Mouse (Mus musculus): ENCODE measurements around the gene Lsm14a.

Lsm14a gene

DNA sequence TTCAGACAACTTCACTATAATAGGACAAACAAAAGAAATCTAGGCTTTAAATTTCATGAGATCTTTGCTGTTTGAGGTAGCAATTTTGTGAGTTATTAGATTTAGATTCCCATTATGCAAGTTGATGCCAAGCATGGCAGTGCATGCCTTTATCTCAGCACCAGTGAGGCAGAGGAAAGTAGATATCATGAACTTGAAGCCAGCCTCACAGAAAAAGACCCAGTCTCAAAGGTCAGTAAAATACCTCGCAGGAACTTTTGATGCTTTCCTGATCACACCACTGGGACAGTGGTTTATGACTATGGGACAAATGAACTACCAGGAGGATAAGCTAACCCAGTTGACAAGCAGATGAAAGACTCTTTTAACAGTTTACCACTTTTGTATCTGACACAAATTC, 10.3 kb downstream of the Lsm14a start:
- in situ Hi-C loops (cut with MboI, MseI), result loop anchor here in 1 of 2 experiments (25.0 kb wide), 1 partner anchor 1404 kb away; no protein-coding TSS in a partner anchor

DNA sequence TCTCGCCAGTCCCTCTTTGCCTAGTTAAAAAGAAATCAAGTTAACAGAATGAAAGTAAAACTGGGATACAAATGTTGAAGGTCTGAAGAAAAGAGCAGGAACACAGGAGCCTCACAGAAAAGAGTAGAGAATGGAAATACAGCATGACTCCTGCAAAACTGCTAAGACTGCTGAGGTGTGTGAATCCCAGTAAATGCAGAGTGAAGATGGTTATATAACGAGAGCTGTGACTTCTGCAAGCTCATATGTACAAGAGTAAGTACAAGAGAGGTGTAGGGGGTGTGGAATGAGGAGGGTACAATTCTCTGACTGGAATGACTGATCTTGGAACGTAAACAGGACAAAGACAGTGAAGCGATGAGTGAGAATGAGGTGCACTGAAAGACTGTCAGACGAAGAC, 11.4 kb downstream of the Lsm14a start:
- in situ Hi-C loops (cut with MboI, MseI), result loop anchor here in 1 of 2 experiments (25.0 kb wide), 1 partner anchor 1406 kb away; no protein-coding TSS in a partner anchor

GRCm38 (mm10) chr7:34380311-34380710, 12.8 kb downstream of the Lsm14a start:
- in situ Hi-C loops (cut with MboI, MseI), result loop anchor here in 1 of 2 experiments (25.0 kb wide), 1 partner anchor 1407 kb away; no protein-coding TSS in a partner anchor

DNA sequence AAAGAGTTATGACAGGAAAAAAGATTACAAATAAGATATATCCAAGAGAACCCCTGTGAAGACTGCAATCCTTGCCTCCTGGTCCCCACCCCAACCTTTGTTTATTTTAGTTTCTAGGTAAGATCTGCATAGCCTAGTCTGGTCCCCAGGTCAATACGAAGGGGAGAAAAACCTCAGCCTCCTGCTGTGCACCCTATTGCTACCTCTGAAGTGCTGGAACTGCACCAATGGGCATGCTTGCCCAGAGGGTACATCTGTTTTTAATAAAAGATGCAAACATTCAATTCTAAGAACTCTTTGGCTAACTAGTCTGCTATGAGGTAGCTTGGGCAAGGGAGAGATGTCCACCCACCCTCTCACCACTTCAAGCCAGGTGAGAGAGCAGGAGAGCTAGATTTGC, 19.2 kb downstream of the Lsm14a start:
- in situ Hi-C loops (cut with MboI, MseI), result no loop called here

GRCm38 (mm10) chr7:34355629-34356028, 37.5 kb downstream of the Lsm14a start:
- in situ Hi-C loops (cut with MboI, MseI), result no loop called here

- in situ Hi-C loops (cut with MboI, MseI), result no loop called here
Observed at GRCm38 (mm10) chr7:34351997-34352396, 41.1 kb downstream of the Lsm14a start.

GRCm38 (mm10) chr7:34350166-34350565, 42.9 kb downstream of the Lsm14a start:
- in situ Hi-C loops (cut with MboI, MseI), result no loop called here

GRCm38 (mm10) chr7:34348011-34348410, 45.1 kb downstream of the Lsm14a start:
- in situ Hi-C loops (cut with MboI, MseI), result no loop called here

DNA sequence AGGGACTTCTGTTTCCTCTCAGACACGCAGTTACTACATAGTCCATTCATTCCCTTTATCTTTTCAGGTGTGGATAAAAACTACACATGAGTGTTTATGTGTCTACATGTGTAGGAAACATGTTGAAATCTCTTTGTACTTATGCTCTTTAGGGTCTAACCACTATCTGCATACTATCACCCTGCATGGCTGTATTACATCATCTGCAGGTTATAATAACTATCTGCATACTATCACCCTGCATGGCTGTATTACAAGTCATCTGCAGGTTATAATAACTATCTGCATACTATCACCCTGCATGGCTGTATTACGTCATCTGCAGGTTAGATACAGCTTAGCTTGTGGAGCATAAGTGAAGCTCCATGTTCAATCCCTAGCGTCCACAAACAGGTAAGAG, 46.1 kb downstream of the Lsm14a start:
- in situ Hi-C loops (cut with MboI, MseI), result no loop called here

- in situ Hi-C loops (cut with MboI, MseI), result no loop called here
Observed at GRCm38 (mm10) chr7:34346505-34346904, 46.6 kb downstream of the Lsm14a start.

- in situ Hi-C loops (cut with MboI, MseI), result loop anchor here in 1 of 2 experiments (5.0 kb wide), 1 partner anchor 90 kb away; the partner anchor contains the start of gene Gm6096
Observed at GRCm38 (mm10) chr7:34342040-34342793, 50.9 kb downstream of the Lsm14a start.

DNA sequence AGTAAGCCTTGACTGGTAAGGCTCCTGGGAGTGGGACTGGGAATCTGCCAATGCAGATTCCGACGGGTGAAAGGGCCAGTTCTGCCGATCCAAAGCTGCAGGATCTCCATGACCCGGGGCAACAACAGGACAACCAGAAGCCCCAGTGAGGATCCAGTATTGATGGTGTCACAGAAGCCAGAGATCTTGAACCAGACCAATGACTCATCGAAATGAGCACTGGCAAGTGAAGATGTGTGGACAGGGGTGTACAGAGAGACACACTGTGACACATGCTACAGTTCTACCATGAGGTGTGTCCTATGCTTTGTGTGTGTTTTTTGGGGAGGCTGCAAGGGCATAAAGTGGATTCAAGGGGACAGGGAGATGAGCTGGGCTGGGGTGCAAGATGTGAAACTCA, 52.3 kb downstream of the Lsm14a start:
- in situ Hi-C loops (cut with MboI, MseI), result loop anchor here in 1 of 2 experiments (5.0 kb wide), 1 partner anchor 89 kb away; the partner anchor contains the start of gene Gm6096

- in situ Hi-C loops (cut with MboI, MseI), result loop anchor here in 1 of 2 experiments (5.0 kb wide), 1 partner anchor 82 kb away; no protein-coding TSS in a partner anchor
Observed at GRCm38 (mm10) chr7:34339164-34339489, 54.0 kb downstream of the Lsm14a start.

DNA sequence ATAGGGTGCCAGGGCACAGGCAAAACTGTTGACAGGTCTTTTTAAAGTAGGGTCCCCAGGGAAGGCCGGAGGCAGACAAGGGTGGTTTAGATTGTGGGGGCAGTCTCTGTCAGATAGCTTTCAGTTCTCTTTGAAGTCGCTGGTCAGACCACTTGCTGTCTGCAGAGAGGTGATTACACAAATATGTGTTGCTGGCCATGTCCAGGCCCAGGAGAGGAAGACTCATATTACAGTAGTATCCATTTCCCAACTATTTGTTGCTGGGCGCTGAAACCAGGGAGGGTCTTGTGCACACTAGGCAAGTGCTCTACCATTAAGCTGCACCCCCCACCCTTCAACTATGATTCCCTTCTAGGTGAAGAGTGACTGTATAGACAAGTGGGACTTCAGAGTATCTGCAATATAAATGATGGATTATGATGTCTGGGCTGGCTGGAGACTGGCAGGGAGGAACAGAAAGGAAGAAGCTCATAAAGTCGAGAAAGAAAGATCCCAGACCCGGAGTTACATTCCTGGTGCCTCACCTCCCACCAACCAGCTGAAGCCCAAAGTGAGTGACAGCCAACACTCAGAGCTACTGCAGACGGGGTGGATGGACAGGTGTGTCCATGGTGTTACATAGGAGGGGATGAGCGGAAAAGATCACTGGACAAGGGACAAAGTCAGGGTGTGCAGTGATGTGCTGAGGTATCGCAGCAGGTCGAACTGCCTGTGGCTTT, 54.5 kb downstream of the Lsm14a start:
- in situ Hi-C loops (cut with MboI, MseI), result loop anchor here in 1 of 2 experiments (5.0 kb wide), 1 partner anchor 81 kb away; no protein-coding TSS in a partner anchor

GRCm38 (mm10) chr7:34337268-34337667, 55.8 kb downstream of the Lsm14a start:
- in situ Hi-C loops (cut with MboI, MseI), result loop anchor here in 1 of 2 experiments (5.0 kb wide), 1 partner anchor 80 kb away; no protein-coding TSS in a partner anchor

DNA sequence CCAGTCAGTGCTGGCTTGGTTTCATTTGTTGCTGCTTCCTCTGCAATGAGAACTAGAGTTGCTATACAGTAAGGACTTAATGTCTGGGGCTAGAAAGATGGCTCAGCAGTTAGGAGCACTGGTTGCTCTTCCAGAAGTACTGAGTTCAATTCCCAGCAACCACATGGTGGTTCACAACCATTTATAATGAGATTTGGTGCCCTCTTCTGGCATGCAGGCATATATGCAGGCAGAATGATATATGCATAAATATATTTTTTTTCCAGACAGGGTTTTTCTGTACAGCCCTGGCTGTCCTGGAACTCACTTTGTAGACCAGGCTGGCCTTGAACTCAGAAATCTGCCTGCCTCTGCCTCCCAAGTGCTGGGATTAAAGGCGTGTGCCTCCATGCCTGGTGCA, 56.6 kb downstream of the Lsm14a start:
- in situ Hi-C loops (cut with MboI, MseI), result loop anchor here in 1 of 2 experiments (5.0 kb wide), 1 partner anchor 79 kb away; no protein-coding TSS in a partner anchor

GRCm38 (mm10) chr7:34327493-34327892, 65.6 kb downstream of the Lsm14a start:
- in situ Hi-C loops (cut with MboI, MseI), result no loop called here

GRCm38 (mm10) chr7:34324857-34325256, 68.3 kb downstream of the Lsm14a start:
- in situ Hi-C loops (cut with MboI, MseI), result loop anchor here in 1 of 2 experiments (5.0 kb wide), 1 partner anchor 63 kb away; no protein-coding TSS in a partner anchor

DNA sequence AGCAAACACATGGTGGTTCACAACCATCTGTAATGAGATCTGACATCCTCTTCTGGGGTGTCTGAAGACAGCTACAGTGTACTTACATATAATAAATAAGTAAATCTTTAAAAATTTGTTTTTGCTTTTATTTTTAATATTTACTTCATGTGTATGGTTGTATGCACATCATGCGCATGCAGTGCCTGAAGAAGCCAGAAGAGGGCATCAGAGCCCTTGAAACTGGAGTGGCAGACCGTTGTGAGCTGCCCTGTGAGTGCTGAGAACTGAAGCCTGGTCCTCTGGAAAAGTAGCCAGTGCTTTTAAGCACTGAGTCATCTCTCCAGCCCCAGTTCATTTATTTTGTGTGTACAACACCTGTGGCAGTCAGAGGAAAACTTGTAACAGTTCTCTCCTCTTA, 69.1 kb downstream of the Lsm14a start:
- in situ Hi-C loops (cut with MboI, MseI), result loop anchor here in 1 of 2 experiments (5.0 kb wide), 1 partner anchor 62 kb away; no protein-coding TSS in a partner anchor

DNA sequence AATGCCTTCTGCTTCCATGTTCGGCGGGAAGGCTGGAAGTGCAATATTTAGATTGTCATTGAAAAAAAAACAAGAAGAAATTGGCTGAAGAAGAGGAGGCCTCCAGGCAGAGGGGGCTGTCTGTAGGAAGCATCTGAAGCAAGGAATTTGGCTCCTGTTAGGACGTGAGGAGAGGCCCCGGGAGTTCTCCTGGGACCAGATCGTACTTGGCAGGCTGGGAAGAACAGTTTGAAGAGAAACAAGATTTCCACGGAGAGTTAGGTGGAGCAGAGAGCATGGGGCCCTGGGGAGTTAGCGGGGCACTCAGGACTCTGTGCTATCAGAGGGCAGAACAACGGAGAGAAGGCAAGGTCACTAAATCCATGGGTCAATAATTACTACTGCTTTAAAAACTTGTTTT, 69.8 kb downstream of the Lsm14a start:
- in situ Hi-C loops (cut with MboI, MseI), result loop anchor here in 1 of 2 experiments (5.0 kb wide), 1 partner anchor 61 kb away; no protein-coding TSS in a partner anchor

GRCm38 (mm10) chr7:34321958-34322357, 71.2 kb downstream of the Lsm14a start:
- in situ Hi-C loops (cut with MboI, MseI), result loop anchor here in 1 of 2 experiments (5.0 kb wide), 1 partner anchor 60 kb away; no protein-coding TSS in a partner anchor

- in situ Hi-C loops (cut with MboI, MseI), result loop anchor here in 1 of 2 experiments (5.0 kb wide), 1 partner anchor 59 kb away; no protein-coding TSS in a partner anchor
Observed at GRCm38 (mm10) chr7:34321119-34321518, 72.0 kb downstream of the Lsm14a start.

Data from T-helper 17 cell (primary cell).